Mouse (Mus musculus) hindbrain, embryonic 12.5 days (tissue): Measurements from ENCODE around the gene Kcnmb3. TPM values are rescaled to one million over a fixed set of nuclear protein-coding genes. Genes with fewer than 3 reads are reported as not detected.

Experiments
- ATAC-seq: fragments of 200-750 bp; cut with Nextera tagmentation; 2 replicates; pipeline ENCODE4 v1.8.0; 2017; ENCODE audit warnings: moderate TSS enrichment; ENCODE audit not compliant: low FRiP score
- H3K27ac ChIP-seq: fragments of 300-500 bp; sonication (generic); 2 replicates; pipeline ENCODE4 v1.5.1; 2016; ENCODE audit warnings: mild to moderate bottlenecking
- H3K27me3 ChIP-seq: fragments of 300-500 bp; sonication (generic); 2 replicates; pipeline ENCODE4 v1.6.1; 2016; ENCODE audit warnings: mild to moderate bottlenecking
- H3K36me3 ChIP-seq: fragments of 300-500 bp; sonication (generic); 2 replicates; pipeline ENCODE4 v1.6.1; 2016; ENCODE audit warnings: mild to moderate bottlenecking
- H3K4me1 ChIP-seq: fragments of 300-500 bp; sonication (generic); 2 replicates; pipeline ENCODE4 v1.6.1; 2016
- H3K4me2 ChIP-seq: fragments of 300-500 bp; sonication (generic); replicated peaks from 2 replicates; pipeline ENCODE4 v1.6.1; 2016; ENCODE audit warnings: mild to moderate bottlenecking
- H3K4me3 ChIP-seq: fragments of 300-500 bp; sonication (generic); 2 replicates; pipeline ENCODE4 v1.5.1; 2016; ENCODE audit warnings: mild to moderate bottlenecking
- H3K9ac ChIP-seq: fragments of 300-500 bp; sonication (generic); 2 replicates; pipeline ENCODE4 v1.6.1; 2016; ENCODE audit warnings: mild to moderate bottlenecking, moderate library complexity
- H3K9me3 ChIP-seq: fragments of 300-500 bp; sonication (generic); replicated peaks from 2 replicates; pipeline ENCODE4 v1.6.1; 2016; ENCODE audit warnings: mild to moderate bottlenecking
- WGBS: fragments of 180-500 bp; shearing (Covaris S2); methylation state at CpG from one replicate; pipeline ENCODE4 v1.1.7; 2016; 5-methylcytosine and 5-hydroxymethylcytosine counted together
- polyA plus RNA-seq: library from polyadenylated mRNA; unstranded; fragments of >200 nt; fragmentation: Nextera tagmentation; extraction: Ambion mirVana; gene quantifications from 2 replicates; pipeline ENCODE4 v1.2.1, GENCODE M21; 2016

Kcnmb3 gene
- polyA plus RNA-seq, 1 experiment from 2014 or later: 0.12 TPM

DNA sequence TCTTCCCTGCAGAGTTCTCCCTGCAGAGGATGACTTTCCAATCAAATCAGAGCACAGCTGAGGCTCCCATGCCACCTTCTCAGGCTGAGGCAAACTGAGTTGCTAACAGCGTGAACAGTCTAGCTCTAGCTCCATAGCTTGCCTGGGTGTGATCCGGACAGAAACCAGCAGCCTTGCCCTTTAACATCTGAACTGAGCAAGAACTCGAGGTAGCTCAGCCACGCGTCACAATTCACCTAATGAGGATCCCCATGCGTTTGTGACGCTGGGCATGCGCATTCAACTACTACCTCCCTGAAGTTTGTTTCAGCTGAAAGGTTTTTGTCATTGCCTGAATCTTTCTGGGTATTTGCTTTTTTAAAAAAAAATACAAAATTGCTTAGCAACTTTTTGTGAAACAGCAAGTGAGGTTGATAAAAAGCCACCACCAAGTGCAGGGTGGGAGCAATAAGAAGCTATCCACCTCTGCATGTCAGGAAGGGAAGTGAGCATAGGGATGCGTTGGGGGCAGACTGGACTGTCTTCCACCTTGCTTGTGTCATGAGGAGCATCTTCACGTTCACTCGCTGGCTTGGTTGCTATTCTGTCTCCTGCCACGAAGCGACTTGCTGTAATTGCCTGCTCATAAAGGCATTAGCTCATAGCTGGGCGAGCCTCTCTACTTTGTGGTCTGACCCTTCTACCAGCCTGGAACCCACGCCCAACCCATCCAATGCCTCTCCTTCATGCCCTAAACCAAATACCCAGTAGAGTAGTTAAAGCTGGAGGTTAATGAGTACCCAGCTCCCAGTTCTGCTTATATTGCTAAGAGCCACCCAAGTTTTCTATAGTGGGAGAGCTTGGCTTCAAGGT is 1.7 kb downstream of the Kcnmb3 start:
- H3K27me3 ChIP-seq: no peaks in the 10 kb centered on the region
- H3K9ac ChIP-seq: no peak overlapping the region
- H3K4me2 ChIP-seq: no peak overlapping the region
- no peaks in the 10 kb centered on the region for H3K9me3 ChIP-seq
- no peak overlapping the region for H3K4me3 ChIP-seq
- 86% methylated on average over 15 of the region's 15 CpGs for WGBS
- H3K4me1 ChIP-seq: no peaks in the 10 kb centered on the region; the same call in 1 of the 2 replicates
- no peak overlapping the region for H3K27ac ChIP-seq
- ATAC-seq: no peak
- no peaks in the 10 kb centered on the region for H3K36me3 ChIP-seq

GRCm38 (mm10) chr3:32488172-32488571 is 3.9 kb downstream of the Kcnmb3 start:
- Histone ChIP-seq H3K9me3 (no peaks in the 10 kb centered on the region), H3K4me1 (no peaks in the 10 kb centered on the region), H3K36me3 (no peaks in the 10 kb centered on the region), H3K9ac (no peak overlapping the region), H3K27ac (no peak overlapping the region), H3K4me2 (no peak overlapping the region), H3K27me3 (no peaks in the 10 kb centered on the region), H3K4me3 (no peak overlapping the region)
- 81% methylated on average over 6 of the region's 6 CpGs for WGBS
- ATAC-seq: no peak

DNA sequence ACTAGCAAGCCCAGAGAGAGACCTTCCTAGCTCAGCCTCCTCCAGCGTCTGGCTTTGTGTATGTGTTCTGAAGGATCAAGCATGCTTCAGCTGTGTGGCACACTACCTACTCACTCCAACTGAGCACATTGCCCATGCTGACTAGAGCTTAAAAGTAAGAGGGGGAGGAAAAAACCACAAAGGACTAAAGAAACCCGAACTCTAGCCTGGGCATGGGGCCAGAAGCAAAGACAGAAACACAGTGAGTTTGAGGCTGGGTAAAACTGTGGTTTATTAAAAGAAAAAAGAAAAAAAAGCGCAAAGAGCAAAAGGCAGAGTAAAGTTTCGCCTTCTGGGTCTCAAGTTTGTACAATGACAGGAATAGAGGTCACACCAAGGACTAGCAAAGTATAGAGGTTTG is 5.5 kb downstream of the Kcnmb3 start:
- Histone ChIP-seq H3K27me3 (no peaks in the 10 kb centered on the region), H3K4me1 (no peaks in the 10 kb centered on the region), H3K9me3 (no peaks in the 10 kb centered on the region), H3K4me2 (no peak overlapping the region), H3K36me3 (no peaks in the 10 kb centered on the region), H3K4me3 (no peak overlapping the region), H3K27ac (no peak overlapping the region), H3K9ac (no peak overlapping the region)
- 83% methylated on average over 4 of the region's 4 CpGs for WGBS
- no peak for ATAC-seq

GRCm38 (mm10) chr3:32483035-32483434 is 9.0 kb downstream of the Kcnmb3 start:
- H3K9me3 ChIP-seq: no peaks in the 10 kb centered on the region
- no peaks in the 10 kb centered on the region for H3K4me1 ChIP-seq
- H3K27me3 ChIP-seq: no peaks in the 10 kb centered on the region
- no peak overlapping the region for H3K4me3 ChIP-seq
- WGBS: 97% methylated on average over 3 of the region's 3 CpGs
- no peak overlapping the region for H3K4me2 ChIP-seq
- H3K27ac ChIP-seq: no peak overlapping the region
- H3K9ac ChIP-seq: no peak overlapping the region
- H3K36me3 ChIP-seq: no peaks in the 10 kb centered on the region
- no peak for ATAC-seq

DNA sequence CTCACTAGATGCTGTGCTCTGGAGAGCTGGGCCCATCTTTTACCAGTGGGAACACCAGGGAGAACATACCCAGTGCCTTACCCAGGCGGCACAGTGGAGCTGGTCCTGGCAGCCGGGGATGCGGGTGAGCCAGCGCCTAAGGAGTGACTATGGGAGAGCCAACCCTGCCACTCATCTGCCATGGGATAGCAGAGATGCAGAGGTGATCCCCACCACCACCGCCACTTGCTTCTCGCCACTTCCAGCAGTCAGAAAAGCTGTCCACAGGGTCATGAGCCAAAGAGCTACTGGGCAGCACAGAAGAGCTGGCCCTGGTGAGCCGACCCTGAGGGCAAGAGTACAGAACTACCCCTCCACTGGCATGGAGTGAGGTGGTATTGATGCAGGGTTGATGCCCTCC is 12.1 kb downstream of the Kcnmb3 start:
- no peaks in the 10 kb centered on the region for H3K27me3 ChIP-seq
- no peak overlapping the region for H3K4me3 ChIP-seq
- ATAC-seq: no peak
- no peaks in the 10 kb centered on the region for H3K36me3 ChIP-seq
- no peak overlapping the region for H3K9ac ChIP-seq
- 90% methylated on average over 7 of the region's 7 CpGs for WGBS
- no peak overlapping the region for H3K4me2 ChIP-seq
- no peaks in the 10 kb centered on the region for H3K4me1 ChIP-seq
- no peak overlapping the region for H3K27ac ChIP-seq
- no peaks in the 10 kb centered on the region for H3K9me3 ChIP-seq

DNA sequence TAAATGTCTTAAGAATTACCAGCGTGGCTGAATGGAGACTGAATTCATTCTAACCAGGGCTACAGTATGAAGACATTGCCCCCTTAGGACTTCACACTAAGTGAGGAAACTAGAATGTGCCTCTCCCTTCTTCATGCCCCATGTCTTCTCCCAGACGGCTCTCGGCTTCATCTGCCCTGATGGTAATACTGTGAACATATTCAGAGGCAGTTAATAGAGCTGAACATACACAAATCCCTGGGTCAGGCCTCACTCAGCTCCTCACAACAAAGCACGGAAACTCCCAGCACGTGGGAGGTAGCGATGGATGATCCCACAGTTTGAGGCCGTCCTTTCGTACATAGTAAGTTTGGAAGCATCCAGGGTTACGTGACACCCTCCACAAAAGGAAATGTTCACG is 18.8 kb downstream of the Kcnmb3 start:
- ATAC-seq: no peak
- Histone ChIP-seq H3K4me2 (no peak overlapping the region), H3K27ac (no peak overlapping the region), H3K4me1 (peaks cover 8% of the 10 kb centered on the region; the same call in 1 of the 2 replicates), H3K9ac (no peak overlapping the region), H3K27me3 (no peaks in the 10 kb centered on the region), H3K9me3 (no peaks in the 10 kb centered on the region), H3K36me3 (no peaks in the 10 kb centered on the region), H3K4me3 (no peak overlapping the region)
- WGBS: 82% methylated on average over 10 of the region's 10 CpGs

- no peak overlapping the region for H3K27ac ChIP-seq
- H3K4me3 ChIP-seq: no peak overlapping the region
- no peak overlapping the region for H3K4me2 ChIP-seq
- H3K9me3 ChIP-seq: no peaks in the 10 kb centered on the region
- WGBS: 74% methylated on average over 14 of the region's 14 CpGs
- no peak overlapping the region for H3K9ac ChIP-seq
- no peak for ATAC-seq
- H3K27me3 ChIP-seq: no peaks in the 10 kb centered on the region
- no peaks in the 10 kb centered on the region for H3K36me3 ChIP-seq
- peaks cover 8% of the 10 kb centered on the region; the same call in 1 of the 2 replicates for H3K4me1 ChIP-seq
Measured at GRCm38 (mm10) chr3:32472191-32472900, 19.7 kb downstream of the Kcnmb3 start.

- Histone ChIP-seq H3K36me3 (no peaks in the 10 kb centered on the region), H3K9me3 (no peaks in the 10 kb centered on the region), H3K4me3 (no peak overlapping the region), H3K9ac (no peak overlapping the region), H3K4me1 (peaks cover 8% of the 10 kb centered on the region; the same call in 1 of the 2 replicates), H3K27ac (no peak overlapping the region), H3K4me2 (no peak overlapping the region), H3K27me3 (no peaks in the 10 kb centered on the region)
- no peak for ATAC-seq
- 84% methylated on average over 6 of the region's 6 CpGs for WGBS
Measured at GRCm38 (mm10) chr3:32471098-32471497, 20.9 kb downstream of the Kcnmb3 start.

DNA sequence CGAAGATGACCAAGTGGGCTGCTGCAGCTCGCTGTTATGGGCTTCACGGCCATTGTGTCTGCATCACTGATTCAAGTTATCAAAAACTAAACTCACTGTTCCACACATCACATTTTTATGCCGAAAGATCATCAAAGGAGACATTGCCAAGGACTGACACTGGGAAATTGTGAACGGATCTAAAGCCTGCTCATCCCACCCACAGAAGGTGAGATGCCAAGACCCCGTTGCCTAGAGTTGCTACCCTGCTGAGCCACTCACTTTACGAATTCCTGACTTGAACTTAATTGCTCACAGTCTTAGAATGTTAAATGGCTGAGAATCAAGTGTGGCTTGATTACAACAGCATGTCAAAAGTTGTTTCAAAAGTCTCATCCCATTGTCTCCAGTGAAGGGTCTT is 21.6 kb downstream of the Kcnmb3 start:
- no peak overlapping the region for H3K27ac ChIP-seq
- no peak for ATAC-seq

DNA sequence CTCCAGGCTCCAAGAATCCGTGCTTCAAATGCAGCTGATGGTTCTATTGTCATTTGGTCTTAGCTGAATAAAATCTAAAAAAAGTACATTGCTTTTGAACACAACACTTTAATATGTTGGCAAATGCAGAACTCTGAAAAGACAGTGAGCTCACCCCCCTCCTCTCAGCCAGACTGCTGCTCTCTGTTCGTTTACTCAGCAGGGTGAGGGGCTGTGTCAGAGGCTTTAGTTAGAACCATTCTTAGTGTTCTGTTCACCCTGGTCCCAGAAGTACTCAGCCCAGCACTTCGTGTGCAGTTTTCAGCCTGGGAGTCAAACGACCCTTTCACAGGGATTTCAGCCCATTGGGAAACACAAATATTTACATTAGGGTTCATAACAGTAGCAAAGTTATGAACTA is 23.6 kb downstream of the Kcnmb3 start:
- WGBS: 78% methylated on average over 4 of the region's 4 CpGs
- peaks cover 4% of the 10 kb centered on the region; the same call in 1 of the 2 replicates for H3K36me3 ChIP-seq
- no peak overlapping the region for H3K4me2 ChIP-seq
- no peak for ATAC-seq
- H3K4me3 ChIP-seq: no peak overlapping the region
- H3K9ac ChIP-seq: no peak overlapping the region
- no peaks in the 10 kb centered on the region for H3K9me3 ChIP-seq
- H3K27me3 ChIP-seq: no peaks in the 10 kb centered on the region
- H3K4me1 ChIP-seq: peaks cover 8% of the 10 kb centered on the region; the same call in 1 of the 2 replicates
- H3K27ac ChIP-seq: no peak overlapping the region

More for the DNA sequence above, 21.6 kb downstream of the Kcnmb3 start:
- H3K9ac ChIP-seq: no peak overlapping the region
- H3K27me3 ChIP-seq: no peaks in the 10 kb centered on the region
- H3K4me1 ChIP-seq: peaks cover 8% of the 10 kb centered on the region; the same call in 1 of the 2 replicates
- WGBS: 72% methylated on average over 7 of the region's 7 CpGs
- H3K9me3 ChIP-seq: no peaks in the 10 kb centered on the region
- no peaks in the 10 kb centered on the region for H3K36me3 ChIP-seq
- no peak overlapping the region for H3K4me2 ChIP-seq
- H3K4me3 ChIP-seq: no peak overlapping the region

GRCm38 (mm10) chr3:32467321-32467720 is 24.7 kb downstream of the Kcnmb3 start:
- H3K4me1 ChIP-seq: peaks cover 3% of the 10 kb centered on the region; the same call in 1 of the 2 replicates
- no peaks in the 10 kb centered on the region for H3K27me3 ChIP-seq
- WGBS: 96% methylated on average over 4 of the region's 4 CpGs
- H3K4me3 ChIP-seq: no peak overlapping the region
- no peak overlapping the region for H3K4me2 ChIP-seq
- H3K9me3 ChIP-seq: no peaks in the 10 kb centered on the region
- no peak for ATAC-seq
- H3K36me3 ChIP-seq: peaks cover 13% of the 10 kb centered on the region
- H3K27ac ChIP-seq: no peak overlapping the region
- H3K9ac ChIP-seq: no peak overlapping the region

GRCm38 (mm10) chr3:32459777-32460176 is 32.3 kb downstream of the Kcnmb3 start:
- H3K9me3 ChIP-seq: no peaks in the 10 kb centered on the region
- 71% methylated on average over 4 of the region's 4 CpGs for WGBS
- no peaks in the 10 kb centered on the region for H3K4me1 ChIP-seq
- H3K36me3 ChIP-seq: peaks cover 75% of the 10 kb centered on the region
- H3K4me2 ChIP-seq: no peak overlapping the region
- H3K27me3 ChIP-seq: no peaks in the 10 kb centered on the region
- H3K27ac ChIP-seq: no peak overlapping the region
- no peak overlapping the region for H3K9ac ChIP-seq
- ATAC-seq: no peak
- H3K4me3 ChIP-seq: no peak overlapping the region
